Mouse (Mus musculus) cerebellum, adult 2 months (tissue): ENCODE data around the gene Ssh2.

Experiments used
- CTCF ChIP-seq: fragments of 200-500 bp; IDR thresholded peaks from 2 replicates; pipeline ENCODE4 v1.5.1; 2011; ENCODE audit warnings: low read depth, mild to moderate bottlenecking, control low read depth, low read length, moderate library complexity, borderline replicate concordance; ENCODE audit not compliant: insufficient read depth
- POLR2A ChIP-seq: fragments of 200-500 bp; IDR thresholded peaks from 2 replicates; pipeline ENCODE4 v1.6.1; 2011; ENCODE audit warnings: low read length, control low read depth, borderline replicate concordance; ENCODE audit not compliant: insufficient read depth

DNA sequence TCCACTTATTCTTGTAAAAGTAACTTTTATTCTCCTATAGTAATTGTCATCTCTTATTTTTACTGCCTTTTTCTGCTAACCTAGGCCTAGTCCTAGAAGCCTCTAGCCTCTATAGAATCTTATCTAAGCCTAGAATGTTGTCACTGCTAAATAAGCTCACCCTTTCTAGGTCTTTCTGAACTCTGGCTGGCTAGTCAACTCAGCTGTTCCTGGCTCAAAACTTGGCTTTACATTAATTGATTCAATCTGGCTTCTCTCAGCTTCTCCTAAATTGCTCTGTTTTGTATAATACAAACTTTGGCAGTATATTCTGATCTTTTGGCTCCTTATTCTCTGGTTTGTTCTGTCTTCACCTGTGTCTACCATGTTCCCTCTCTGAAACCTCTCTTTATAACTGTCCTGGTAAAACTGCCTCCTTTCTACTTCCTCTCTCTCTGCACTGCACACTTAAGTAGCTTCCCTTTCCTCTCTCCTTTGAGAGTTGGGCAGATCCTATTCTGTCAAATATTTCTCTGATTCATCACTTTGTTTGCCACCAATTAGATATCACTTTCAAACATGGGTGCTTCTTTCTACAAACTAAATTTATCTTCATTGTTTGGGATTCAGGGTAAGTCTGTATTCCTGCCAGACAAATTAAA, 102.5 kb downstream of the Ssh2 start:
- no peak for TF ChIP-seq CTCF
- TF ChIP-seq POLR2A: no peak
